Mouse (Mus musculus) left cerebral cortex, adult 8-10 months (tissue): ENCODE measurements at regions not wholly inside any gene's neighbourhood (a gene's known extent, or its start where the extent isn't known, plus 50 kb on each side); places are given as distances from the start of the nearest gene placed in this dataset.

Experiments used
- DNase-seq, 2 experiments: peaks; one replicate each; pipeline ENCODE4 v3.0.0; 2022; ENCODE audit warnings: low spot score in 2 of 2

DNA sequence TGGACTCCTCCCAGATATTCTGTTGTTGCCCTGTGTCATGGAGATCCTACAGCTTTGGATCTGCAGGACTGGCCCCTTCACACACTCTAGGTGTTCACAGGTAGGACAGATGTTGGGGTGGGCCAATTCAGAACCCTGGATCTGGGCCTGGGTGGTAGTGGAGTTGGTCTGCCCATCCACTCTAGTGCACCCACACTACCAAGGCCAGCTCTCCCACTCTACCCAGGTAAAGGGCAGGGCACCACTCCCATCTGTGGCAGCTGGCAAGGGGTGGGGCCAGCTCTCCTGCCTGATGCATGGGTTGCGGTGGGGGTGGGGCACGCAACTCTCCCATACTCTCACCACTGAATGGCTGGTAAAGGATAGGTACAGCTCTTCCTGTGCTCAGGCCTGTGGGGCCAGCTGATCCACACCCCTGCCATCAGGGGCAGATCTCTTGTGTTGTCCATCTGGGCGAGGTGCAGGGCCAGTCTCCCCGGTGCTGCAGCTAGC, 76.5 kb downstream of the Gja1 start:
- DNase-seq, result no peak

GRCm38 (mm10) chr10:56455867-56456468, 78.8 kb downstream of the Gja1 start:
- no peak for DNase-seq

DNA sequence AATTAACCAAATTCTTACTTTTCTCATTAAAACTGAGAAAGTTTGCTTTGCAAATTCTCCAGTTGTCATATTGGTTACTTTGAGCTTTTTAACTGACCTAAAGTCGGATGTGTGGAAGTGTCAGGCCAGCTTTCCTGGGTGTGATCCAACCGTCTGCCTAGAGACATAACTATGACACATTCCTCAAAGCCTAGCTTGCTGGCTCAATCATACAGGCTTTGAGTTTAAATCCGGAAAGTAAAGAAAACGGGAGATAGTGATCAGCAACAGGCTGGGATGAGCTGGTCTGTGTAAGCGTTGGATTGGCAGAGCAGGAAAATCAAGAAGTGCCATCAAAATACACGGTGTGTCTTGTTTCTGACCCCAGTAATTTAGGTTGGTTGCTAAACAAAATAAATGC, 91.4 kb downstream of the Gja1 start:
- DNase-seq, result no peak

DNA sequence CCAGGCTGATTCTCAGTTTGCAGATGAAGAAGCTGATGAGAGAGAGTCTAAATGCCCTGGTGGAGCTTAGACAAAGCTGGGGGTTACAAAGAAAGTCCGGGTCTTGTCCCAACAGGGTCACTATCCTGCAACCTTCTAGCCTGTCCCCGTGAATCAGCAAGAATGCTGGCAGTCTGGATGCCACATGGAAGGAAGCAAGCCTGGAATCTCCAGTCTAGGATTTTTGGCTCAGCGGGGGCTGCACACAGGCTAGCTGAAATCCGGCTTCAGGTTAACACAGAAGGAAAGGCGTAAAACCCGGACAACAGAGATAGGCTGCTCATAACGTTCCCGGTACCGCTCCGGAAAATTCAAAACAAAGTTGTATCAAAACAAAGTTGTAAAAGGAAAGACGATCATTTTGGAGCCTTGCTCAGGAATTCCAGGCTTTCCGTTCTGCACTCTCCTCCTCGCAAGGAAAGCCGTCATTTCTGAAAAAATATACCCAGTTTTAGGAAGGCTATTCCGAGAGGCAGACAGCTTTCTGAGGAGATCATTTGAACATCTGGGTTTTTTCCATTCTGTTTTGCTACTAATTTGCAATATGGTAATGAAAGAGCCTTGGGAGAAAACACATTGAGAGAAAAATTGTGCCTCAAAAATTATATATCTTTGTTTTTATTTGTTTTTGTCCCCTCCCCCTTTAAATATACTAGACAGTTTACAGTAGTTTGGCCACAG, 92.0 kb downstream of the Gja1 start:
- no peak for DNase-seq

GRCm38 (mm10) chr10:56469895-56470294, 92.8 kb downstream of the Gja1 start:
- no peak for DNase-seq

- no peak for DNase-seq
Measured at GRCm38 (mm10) chr10:56474951-56475350, 97.8 kb downstream of the Gja1 start.

DNA sequence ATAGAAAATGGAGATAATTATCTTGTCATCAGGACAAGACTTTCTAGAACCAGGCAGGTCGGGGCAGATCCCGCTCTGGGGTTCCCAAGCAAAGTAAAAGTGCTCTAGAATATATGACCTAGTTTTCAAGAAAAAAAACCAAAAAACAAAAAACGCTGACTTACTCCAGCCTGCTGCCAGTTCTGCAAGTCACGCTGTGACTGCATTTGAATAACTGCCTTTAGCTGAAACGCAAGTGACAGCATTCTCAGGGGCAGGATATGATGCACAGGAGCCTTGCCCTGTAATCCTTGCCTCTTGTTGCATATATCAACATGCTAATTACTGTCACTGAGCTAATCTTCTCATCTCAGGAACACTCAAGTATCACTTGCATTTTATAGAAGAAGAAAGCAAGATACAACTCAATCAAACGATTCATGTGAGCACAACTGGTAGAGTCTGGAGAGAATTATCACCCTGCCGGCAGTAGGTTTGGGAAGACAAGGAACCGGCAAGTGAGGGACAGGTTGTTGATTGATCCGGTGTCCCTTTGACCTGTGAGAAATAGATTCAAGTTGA, 105.1 kb downstream of the Gja1 start:
- DNase-seq, result no peak

DNA sequence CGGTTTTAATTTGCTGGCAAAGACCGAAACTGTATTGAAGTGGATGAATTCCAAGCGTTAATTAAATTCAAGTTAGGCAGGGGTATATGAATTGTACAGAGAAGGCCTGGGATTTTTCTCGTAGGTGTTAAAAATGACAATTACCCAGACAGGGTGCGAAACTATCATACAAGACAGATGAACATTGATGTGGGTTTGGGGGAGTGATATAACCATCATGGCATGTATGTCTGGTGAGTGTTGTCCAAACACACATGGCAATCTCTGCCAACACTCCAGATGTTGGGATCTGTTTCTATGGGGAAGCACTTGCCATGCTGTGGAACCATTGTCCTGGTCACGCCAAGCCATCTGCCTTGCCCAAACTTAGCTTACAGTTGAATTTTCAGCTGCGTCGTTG, 107.8 kb downstream of the Gja1 start:
- no peak for DNase-seq

DNA sequence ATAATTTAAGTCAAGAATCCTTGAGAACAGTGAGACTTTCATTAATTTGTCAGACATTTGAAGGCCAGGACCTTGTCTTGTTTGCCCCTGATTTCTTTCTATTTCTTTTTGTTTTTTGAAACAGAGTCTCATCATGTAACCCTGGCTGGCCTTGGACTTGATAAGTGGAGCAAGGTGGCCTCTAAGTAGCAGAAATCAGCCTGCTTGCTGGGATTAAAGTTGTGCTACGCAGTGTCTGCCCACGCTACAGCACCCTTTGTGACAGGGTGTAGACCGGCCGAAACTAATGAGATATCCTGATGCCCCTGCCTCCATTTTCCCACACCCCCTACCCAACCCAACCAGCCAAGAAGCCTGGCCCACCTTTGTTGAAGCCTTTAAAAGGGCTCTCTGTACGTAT, 108.6 kb downstream of the Gja1 start:
- DNase-seq, result no peak

DNA sequence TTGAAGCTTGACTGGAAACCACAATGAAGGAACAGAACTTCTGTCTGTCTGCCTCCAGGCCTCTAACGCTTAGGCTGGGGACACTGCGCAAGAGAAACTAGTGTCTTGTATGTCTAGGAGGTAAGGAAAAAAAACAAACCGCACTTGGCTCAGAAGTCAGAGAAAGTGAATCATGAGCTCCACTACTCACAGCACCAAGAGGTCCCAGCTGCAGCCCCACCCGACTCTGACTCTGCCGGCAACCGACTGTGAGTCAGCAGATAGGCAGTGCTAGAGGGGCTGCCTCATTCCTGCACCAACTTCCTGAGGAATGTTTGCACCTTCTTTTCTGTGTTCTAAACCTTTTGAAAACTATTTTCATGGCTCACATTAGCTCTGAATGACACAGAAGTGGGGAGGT, 109.5 kb downstream of the Gja1 start:
- no peak for DNase-seq

- no peak for DNase-seq
Measured at GRCm38 (mm10) chr10:56493461-56493860, 116.3 kb downstream of the Gja1 start.

DNA sequence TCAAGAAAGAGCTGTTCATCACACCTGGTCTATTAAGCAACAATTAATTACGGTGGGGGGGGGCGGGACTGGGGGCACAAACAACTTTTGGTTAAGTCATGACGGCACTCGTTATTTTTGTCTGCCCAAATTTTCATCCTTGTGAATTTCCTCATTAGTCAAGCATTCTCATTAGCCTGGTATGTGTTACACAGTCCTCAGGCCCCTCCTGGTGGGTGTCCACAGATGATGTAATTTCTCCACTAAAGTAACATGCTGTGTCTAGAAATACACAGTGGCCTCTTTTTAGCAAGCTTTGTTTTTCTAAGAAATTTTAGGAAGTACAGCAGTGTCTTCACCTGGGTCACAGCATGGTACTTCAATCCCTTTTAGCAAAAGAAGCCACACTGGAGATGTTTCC, 118.2 kb downstream of the Gja1 start:
- no peak for DNase-seq

GRCm38 (mm10) chr10:56519041-56519440, 141.9 kb downstream of the Gja1 start:
- no peak for DNase-seq

DNA sequence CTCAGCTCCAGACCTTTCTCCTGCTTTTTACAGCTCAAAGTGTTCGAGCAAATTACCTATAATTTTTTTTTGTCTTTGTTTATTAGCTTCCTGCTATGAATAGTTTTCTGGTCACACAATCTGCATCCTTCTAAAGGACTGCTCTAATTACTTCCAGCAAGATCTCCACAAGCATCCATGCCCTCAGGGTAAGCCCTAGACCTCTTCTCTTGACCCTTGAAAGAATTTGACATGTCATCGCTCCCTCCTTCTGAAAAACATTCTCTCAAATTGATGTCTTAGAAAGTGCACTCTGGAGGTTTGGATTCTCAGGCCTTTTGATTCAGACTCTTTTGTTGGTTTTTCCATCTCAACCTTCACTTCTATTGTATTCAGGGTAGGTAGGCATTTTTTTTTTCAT, 148.7 kb downstream of the Gja1 start:
- no peak for DNase-seq

DNA sequence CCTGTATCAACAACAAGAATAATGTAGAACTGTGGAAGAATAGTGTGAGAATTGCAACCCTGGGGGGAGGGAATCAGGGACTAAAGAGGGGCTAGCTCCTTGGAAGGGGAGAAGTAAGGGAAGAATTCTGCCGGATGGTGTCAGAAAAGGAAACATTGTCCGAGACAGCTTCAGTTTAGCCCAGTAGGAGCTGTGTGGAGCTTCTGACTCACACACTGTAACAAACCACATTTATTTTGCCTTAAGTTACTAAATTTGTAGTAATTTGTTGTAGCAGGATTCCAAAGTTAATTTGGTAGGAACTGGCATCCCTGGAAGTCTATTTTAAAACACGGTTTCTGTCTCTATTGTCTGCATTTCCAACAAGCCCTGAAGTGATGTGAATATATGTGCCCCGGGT, 160.0 kb downstream of the Gja1 start:
- no peak for DNase-seq

- no peak for DNase-seq
Measured at GRCm38 (mm10) chr10:56539827-56540511, 162.8 kb downstream of the Gja1 start.

- DNase-seq, result no peak
Measured at GRCm38 (mm10) chr10:56542106-56542505, 165.0 kb downstream of the Gja1 start.

DNA sequence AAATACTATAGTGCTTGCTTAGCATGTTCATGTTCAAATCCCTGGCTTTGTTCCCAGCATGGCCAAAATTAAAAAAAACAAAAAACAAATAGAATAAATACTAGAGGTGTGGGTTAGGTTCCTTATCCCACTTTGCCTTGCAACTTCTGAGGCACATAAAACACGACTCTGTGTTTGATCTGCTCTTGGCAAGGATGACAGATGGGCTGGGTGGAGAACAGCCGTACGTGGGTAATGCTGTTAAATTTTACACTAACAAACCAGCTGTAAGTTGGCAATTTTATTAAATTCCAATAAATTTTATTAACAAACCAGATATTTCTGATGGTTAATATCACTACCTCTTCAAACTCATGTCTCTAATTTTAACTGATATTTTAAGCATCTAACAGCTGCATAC, 168.9 kb downstream of the Gja1 start:
- DNase-seq, result no peak

- DNase-seq, result no peak
Measured at GRCm38 (mm10) chr10:56546824-56547223, 169.7 kb downstream of the Gja1 start.

DNA sequence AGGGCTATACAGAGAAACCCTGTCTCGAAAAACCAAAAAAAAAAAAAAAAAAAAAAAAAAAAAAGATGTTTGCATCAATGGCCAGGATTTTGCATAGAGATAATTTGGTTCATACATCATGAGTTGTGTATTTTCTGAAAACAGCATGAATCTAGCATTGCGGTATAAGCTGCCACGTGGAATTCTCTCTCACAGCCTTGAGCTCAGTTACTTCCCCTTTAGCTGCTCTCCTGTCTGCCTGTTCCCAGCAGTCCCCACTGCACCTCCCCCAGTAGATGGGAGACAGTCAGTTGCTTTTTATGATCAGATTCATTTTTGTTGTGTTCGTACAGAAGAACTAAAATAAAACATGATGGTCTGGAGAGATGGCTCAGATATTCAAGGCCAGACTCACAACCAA, 170.7 kb downstream of the Gja1 start:
- DNase-seq, result no peak

- DNase-seq, result no peak
Measured at GRCm38 (mm10) chr10:56566836-56567442, 189.8 kb downstream of the Gja1 start.

DNA sequence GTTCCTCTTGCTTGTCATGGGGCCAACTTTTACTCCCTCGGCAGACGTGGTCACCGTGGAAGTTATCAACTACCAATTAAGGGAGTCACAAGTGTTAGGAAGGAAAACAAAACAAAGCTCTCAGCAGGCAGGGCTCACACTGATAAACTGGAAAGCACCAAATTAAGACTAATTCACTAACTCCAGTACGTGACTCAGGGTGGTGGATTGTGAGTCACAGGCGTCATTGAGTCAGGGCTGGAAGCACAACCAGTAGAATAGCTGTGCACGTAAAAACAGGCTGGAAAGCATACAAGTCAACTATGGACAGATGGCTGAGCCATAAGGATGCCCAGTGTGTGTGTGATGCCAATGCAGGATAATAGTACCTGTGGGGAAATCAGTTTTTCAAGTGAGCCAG, 204.9 kb downstream of the Gja1 start:
- DNase-seq, result peak in 1 of 2 experiments; percentile 38
